Mouse (Mus musculus) megakaryocyte, embryonic 14.5 days (primary cell): ENCODE results near the gene Mtif3. TPM values are rescaled to one million over a fixed set of nuclear protein-coding genes. Genes with fewer than 3 reads are reported as not detected.
"Not testable (repeated sequence)": the region's sequence is repeated elsewhere in the genome, so short reads cannot be mapped to it uniquely, and the experiment has no call there.

Source experiments
- H3K27me3 ChIP-seq: replicated peaks from 2 replicates; pipeline ENCODE3; 2012; ENCODE audit warnings: inconsistent platforms
- H3K36me3 ChIP-seq: replicated peaks from 2 replicates; pipeline ENCODE3; 2012; ENCODE audit warnings: low read length, inconsistent platforms, mixed read lengths
- H3K4me1 ChIP-seq: 2 replicates; pipeline ENCODE4 v1.6.1; 2012; ENCODE audit warnings: inconsistent platforms
- H3K4me3 ChIP-seq: replicated peaks from 2 replicates; pipeline ENCODE3; 2012; ENCODE audit warnings: moderate library complexity, mild to moderate bottlenecking, inconsistent platforms
- H3K9me3 ChIP-seq: 2 replicates; pipeline ENCODE4 v1.6.1; 2012; ENCODE audit warnings: inconsistent platforms
- FLI1 ChIP-seq: IDR thresholded peaks from 2 replicates; pipeline ENCODE4 v1.6.1; 2012; ENCODE audit warnings: low read length, inconsistent platforms, mixed read lengths
- GATA1 ChIP-seq: IDR thresholded peaks from 3 replicates; pipeline ENCODE4 v1.6.1; 2012; ENCODE audit warnings: mixed read lengths, low read length, inconsistent platforms, borderline replicate concordance
- polyA plus RNA-seq: library from polyadenylated mRNA; stranded (reverse); fragments of >175 nt; gene quantifications from 2 replicates; pipeline ENCODE4 v1.2.3, GENCODE M21; 2012; ENCODE audit warnings: low replicate concordance; ENCODE audit not compliant: insufficient read depth

Mtif3 gene
- polyA plus RNA-seq, 1 experiment: 6.0 TPM

DNA sequence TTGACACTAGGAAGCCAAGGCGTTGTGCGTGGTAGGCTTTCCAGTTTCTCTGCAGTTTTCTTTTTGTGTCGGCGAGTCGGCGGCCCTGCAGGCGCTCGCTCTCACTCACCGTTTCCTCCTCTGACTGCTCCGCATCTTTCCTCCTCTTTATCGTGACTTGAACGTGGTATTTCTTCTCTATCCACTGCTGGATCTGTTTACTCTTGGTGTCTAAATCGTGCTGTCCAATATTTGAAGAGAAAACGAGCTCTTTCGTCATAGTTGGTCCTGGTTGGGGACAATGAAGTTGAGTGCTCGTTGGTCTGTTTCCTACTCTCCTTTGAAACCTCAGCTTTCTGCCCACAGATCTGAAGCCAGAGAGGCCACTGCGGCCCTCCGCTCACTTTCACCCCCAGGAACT, 6.9 kb downstream of the Mtif3 start:
- H3K9me3 ChIP-seq: no peaks in the 10 kb centered on the region
- peaks cover 100% of the 10 kb centered on the region for H3K36me3 ChIP-seq
- H3K4me3 ChIP-seq: no peak overlapping the region
- no peak for TF ChIP-seq GATA1
- no peak for TF ChIP-seq FLI1
- H3K27me3 ChIP-seq: no peaks in the 10 kb centered on the region
- H3K4me1 ChIP-seq: peaks cover 9% of the 10 kb centered on the region

DNA sequence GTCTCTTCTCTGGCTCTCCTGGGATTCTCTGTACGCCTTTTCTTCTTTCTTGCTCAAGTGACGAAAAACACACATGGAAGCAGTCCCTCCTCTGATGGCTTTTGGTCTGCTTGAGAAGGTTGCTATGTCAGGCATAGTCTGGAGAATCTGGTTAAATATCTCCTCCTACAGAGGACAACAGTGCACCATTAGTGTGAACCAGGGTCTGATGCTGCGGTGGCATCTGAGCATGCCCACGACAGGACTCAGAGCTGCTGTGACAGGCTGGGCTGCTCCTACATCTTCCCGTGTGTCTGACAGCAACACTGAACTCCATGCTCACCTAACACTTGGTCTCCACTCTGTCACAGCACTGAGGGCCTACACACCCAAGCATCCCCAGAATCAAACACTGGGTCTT, 7.9 kb downstream of the Mtif3 start:
- Histone ChIP-seq H3K4me3 (peak overlapping the region; percentile 47), H3K4me1 (peaks cover 2% of the 10 kb centered on the region; the same call in 1 of the 2 replicates), H3K36me3 (peaks cover 100% of the 10 kb centered on the region), H3K9me3 (no peaks in the 10 kb centered on the region), H3K27me3 (no peaks in the 10 kb centered on the region)
- TF ChIP-seq FLI1 (no peak), GATA1 (no peak)

DNA sequence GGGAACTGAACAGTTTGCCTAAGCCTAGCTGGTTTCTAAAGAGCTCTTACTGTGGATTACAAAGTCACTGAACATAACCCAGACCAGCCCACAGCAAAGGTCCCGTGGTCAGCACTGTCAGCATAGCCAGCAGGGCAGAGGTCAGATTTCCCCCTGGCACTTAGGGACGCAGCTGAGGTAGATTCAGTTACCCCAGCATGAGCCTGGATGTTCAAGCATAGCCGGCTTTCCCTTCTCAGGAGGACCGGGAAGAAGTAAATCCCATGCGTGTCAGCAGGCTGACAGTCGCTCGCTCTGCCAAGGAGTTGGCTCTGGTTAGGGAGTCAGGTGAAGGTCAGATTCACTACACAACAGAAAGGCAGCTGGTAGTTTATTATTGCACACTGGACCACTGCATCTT, 9.0 kb downstream of the Mtif3 start:
- no peaks in the 10 kb centered on the region for H3K27me3 ChIP-seq
- H3K36me3 ChIP-seq: peaks cover 97% of the 10 kb centered on the region
- no peaks in the 10 kb centered on the region for H3K9me3 ChIP-seq
- no peak for TF ChIP-seq GATA1
- no peak for TF ChIP-seq FLI1
- H3K4me1 ChIP-seq: peaks cover 7% of the 10 kb centered on the region
- no peak overlapping the region for H3K4me3 ChIP-seq

DNA sequence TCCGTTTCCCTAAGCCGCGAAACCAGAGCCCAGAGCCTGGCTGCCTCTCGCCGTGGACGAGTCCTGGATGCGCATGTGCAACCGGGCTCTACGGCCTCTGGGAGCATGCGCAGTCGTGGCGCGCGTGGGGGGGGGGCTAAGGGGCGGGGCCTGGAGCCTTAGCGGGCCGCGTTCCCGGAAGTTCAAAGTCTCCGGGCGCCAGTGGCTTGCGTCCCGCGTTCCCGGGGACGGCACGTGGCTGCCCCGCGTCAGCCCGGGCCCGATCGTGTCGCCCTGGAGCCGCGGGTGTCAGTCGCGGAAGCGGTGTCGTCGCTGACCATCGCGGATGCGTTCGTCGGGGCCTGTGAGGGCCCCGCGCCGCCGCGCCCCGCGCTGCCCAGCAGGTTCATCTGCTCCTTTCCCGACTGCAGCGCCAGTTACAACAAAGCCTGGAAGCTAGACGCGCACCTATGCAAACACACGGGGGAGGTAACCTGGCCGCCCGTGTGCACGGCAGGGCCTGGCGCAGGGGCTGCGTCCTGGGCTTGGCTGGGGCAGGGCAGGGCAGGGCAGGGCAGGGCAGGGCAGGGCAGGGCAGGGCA, 15.0 kb downstream of the Mtif3 start, which contains the start of gene Gtf3a:
TSS of gene Gtf3a (plus strand) at position 150 of the 581 bp plus-strand sequence.
- Histone ChIP-seq H3K4me3 (peak within 1 kb of the TSS; percentile 98), H3K36me3 (peaks cover 37% of the 10 kb centered on the region), H3K27me3 (no peaks in the 10 kb centered on the region), H3K9me3 (peaks cover 11% of the 10 kb centered on the region), H3K4me1 (peaks cover 21% of the 10 kb centered on the region)
- TF ChIP-seq FLI1 (no peak), GATA1 (no peak)

DNA sequence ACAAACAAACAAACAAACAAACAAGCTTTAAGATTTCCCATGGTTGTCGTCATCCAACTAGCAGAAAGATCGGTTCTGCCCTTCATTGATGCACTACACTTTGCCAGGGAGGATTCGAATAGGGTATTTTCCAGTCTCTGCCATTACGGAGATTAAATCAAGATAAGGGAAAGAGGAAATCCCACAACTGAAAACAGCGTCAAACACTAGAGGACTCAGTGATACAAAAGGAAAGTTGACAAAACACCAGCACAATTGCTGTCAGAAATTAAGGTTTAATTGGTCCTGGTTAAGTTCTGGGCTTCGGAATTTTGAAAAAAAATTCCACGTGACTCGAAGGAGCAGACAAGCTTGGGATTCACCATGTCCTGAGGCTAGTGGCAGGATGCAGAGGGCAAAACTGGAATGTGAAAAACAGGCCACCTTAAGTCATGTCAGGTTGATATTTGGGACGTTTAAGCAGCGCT, 15.5 kb downstream of the Mtif3 start:
- H3K36me3 ChIP-seq: peaks cover 31% of the 10 kb centered on the region
- H3K9me3 ChIP-seq: peaks cover 11% of the 10 kb centered on the region
- peak overlapping the region; percentile 98 for H3K4me3 ChIP-seq
- peaks cover 21% of the 10 kb centered on the region for H3K4me1 ChIP-seq
- TF ChIP-seq FLI1 (no peak), GATA1 (no peak)
- H3K27me3 ChIP-seq: peaks cover 2% of the 10 kb centered on the region

DNA sequence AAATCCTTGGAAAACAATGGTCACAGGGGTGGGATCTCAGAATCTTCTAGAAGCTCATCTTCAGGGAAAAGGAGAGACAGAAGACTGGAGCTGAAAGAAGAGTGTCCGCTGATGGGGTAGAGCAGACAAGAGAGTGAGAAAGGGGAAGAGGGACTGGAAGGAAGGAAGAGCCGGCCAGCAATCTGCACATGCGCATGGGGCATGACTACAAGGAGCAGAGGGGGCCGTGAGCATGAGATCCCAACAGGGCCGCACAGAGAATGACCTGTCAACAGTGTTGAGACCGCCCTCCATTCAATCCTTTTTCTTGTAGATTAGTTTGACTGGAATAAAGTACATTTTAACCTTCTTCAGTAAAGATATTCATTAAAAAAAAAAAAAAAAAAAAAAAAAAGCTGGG, 16.1 kb downstream of the Mtif3 start:
- TF ChIP-seq FLI1 (no peak), GATA1 (no peak)
- Histone ChIP-seq H3K36me3 (peaks cover 26% of the 10 kb centered on the region), H3K9me3 (peaks cover 11% of the 10 kb centered on the region), H3K4me1 (peaks cover 21% of the 10 kb centered on the region), H3K4me3 (no peak overlapping the region), H3K27me3 (peaks cover 7% of the 10 kb centered on the region)

DNA sequence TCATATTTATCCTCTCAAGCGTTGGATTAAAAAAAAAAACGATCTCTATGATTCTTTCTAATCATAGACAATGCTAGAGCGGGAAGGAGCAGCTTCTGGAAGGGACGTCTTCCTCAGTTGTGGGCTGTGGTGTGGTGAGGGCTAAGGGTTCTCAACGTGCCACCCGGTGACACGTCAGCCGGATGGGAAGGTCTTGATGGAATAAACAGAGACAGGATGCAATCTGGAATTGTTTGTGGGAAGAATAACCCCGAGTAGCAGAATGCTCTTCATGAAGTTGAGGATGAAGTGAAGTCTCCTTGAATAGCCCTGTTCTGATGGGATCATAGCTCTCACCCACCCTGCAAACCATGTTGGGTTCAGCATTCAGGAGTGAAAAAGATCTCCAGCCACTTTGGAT, 16.9 kb downstream of the Mtif3 start:
- H3K4me1 ChIP-seq: peaks cover 21% of the 10 kb centered on the region
- no peak overlapping the region for H3K4me3 ChIP-seq
- TF ChIP-seq GATA1: no peak
- TF ChIP-seq FLI1: no peak
- H3K27me3 ChIP-seq: peaks cover 8% of the 10 kb centered on the region
- H3K9me3 ChIP-seq: peaks cover 11% of the 10 kb centered on the region
- H3K36me3 ChIP-seq: peaks cover 18% of the 10 kb centered on the region

DNA sequence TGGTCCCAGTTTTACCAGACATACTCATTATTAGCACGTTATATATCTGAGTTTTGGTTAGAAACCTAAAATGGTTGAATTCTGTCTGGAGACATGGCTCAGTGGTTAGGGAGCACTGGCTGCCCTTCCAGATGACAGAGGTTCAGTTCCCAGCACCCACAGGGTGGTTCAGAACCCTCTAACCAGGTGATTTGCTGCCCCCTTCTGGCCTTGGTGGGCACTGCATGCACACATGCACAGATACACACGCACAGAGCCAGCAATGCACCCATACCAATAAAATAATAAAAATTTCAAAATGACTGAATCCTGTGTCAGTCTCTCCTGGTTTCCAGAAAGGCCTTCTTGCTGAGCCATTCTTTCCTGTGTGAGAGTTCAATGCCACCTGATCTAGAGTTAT, 19.0 kb downstream of the Mtif3 start:
- Histone ChIP-seq H3K36me3 (no peaks in the 10 kb centered on the region), H3K4me1 (peaks cover 14% of the 10 kb centered on the region), H3K9me3 (peaks cover 11% of the 10 kb centered on the region), H3K4me3 (no peak overlapping the region), H3K27me3 (peaks cover 10% of the 10 kb centered on the region)
- TF ChIP-seq FLI1 (no peak), GATA1 (no peak)

DNA sequence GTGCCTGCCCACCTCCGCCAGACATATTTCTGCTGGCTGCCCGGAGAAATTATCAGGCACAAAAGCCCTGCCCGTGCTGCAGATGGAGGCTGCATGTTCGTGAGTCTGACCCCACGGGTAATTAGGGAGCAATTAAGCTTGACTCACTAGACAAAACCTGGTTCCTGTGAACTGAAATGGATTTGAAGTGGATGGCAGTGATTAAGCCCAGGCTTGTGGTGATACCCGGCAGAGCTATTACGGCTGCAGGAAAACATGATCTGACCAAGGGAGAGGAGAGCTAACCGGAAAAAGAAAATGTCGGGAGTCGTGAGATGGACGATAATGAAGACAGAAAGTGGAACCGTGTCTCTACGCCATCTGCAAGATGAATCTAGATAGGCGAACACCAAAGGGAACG, 20.6 kb downstream of the Mtif3 start:
- no peak for TF ChIP-seq FLI1
- TF ChIP-seq GATA1: no peak
- Histone ChIP-seq H3K4me1 (peaks cover 4% of the 10 kb centered on the region; the same call in 1 of the 2 replicates), H3K9me3 (peaks cover 18% of the 10 kb centered on the region), H3K36me3 (no peaks in the 10 kb centered on the region), H3K27me3 (peaks cover 10% of the 10 kb centered on the region), H3K4me3 (no peak overlapping the region)

DNA sequence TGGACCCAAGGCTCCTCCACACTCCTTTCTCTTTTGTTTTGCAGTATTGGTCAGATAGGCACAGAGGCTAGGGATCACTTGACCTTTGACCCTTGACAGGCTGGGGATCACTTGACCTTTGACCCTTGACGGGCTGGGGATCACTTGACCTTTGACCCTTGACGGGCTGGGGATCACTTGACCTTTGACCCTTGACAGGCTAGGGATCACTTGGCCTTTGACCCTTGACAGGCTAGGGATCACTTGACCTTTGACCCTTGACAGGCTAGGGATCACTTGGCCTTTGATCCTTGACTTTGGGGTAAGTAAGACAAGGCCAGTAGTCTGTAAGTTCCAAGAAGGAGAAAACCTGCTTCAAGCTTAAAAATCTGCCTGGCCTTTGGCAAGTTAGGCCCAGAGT, 21.7 kb downstream of the Mtif3 start:
- peaks cover 18% of the 10 kb centered on the region for H3K9me3 ChIP-seq
- H3K36me3 ChIP-seq, H3K4me3 ChIP-seq, H3K27me3 ChIP-seq, H3K4me1 ChIP-seq: not testable (repeated sequence)

DNA sequence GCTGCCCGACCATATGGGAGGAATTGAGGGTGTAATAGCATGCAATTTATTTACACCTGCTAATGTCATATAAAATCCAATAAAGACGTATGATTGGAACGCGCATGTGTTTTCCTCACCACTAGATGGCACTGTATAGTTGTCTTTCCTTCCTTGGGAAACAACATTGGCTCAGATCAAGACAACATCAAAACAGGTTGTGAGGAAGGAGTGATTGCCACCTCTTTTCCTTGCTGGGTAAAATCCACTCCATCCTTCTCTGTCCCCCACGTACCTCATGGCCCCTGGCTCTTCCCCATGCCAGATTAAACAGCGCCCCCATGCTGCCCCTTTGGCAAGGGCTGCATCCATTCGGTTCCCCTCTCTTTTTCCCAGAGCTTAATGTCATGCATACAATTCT, 23.4 kb downstream of the Mtif3 start:
- TF ChIP-seq GATA1 (no peak), FLI1 (no peak)
- Histone ChIP-seq H3K36me3 (no peaks in the 10 kb centered on the region), H3K27me3 (peaks cover 12% of the 10 kb centered on the region), H3K4me3 (no peak overlapping the region), H3K4me1 (no peaks in the 10 kb centered on the region), H3K9me3 (peaks cover 18% of the 10 kb centered on the region)
